ENCODE assay signal across 8 mouse cellular contexts in the genomic region with DNA sequence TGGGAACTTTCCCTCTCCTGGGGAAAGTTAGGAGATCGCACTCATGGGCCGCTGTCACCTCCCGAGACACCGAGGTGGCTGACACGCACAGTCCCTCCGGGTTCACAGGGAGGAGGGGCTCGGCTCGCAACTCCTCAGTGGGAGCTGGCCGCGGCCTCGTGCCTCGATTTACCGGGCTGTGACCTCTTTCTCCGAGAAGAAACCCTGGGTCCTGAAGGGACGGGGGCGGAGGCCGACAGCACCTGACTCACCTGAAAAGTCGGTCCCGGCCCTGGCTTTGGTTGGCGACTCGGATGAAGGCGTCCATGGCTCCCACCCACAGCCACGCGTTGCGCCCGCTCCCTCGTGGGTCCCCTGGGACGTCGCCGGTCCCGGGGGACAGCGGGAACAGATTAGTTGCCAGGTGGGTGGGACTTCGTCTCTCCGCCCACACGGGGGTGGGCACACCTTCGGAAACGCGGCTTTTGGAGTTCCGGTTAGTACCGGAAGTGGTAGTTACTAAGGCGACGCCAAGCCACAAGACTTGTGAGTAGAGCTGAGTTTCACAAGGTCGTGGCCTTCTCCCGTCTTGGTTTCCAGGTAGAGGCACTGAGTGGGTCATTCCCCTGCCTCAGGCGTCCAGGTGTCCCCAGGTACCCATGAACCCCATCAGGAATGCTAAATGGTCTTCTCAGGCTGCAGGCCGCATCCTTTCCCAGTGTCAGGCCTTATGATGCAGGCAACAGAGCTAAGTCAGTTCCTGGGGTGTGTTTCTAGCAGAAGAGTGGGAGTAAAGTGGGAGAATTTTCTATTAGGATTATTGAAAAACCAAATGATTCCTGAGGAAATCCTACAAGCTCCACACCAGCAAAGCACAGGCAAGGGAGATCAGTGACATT. TPM values are rescaled to one million over a fixed set of nuclear protein-coding genes. Genes with fewer than 3 reads are reported as not detected.
DNase-seq lines count a peak whose midpoint lies in the region; ATAC-seq and TF ChIP-seq lines count a peak whose summit lies in the region.

A gene (minus strand): TSS at position 473 of the 878 bp plus-strand sequence.
A gene (plus strand): TSS at position 505 of the 878 bp plus-strand sequence.

- no peaks in the 10 kb centered on the region for H3K36me3 ChIP-seq in lung, embryonic 14.5 days (ENCODE audit: insufficient read depth)

- WGBS in lung, embryonic 14.5 days, result 2% methylated on average over 46 of the region's 46 CpGs

- H3K4me2 ChIP-seq in lung, embryonic 14.5 days, result peak within 1 kb of the TSS; percentile 99

- H3K27ac ChIP-seq in lung, embryonic 14.5 days (ENCODE audit: low read depth), result no peak within 1 kb of the TSS

- H3K27me3 ChIP-seq in lung, embryonic 14.5 days (ENCODE audit: insufficient read depth, low read length), result no peaks in the 10 kb centered on the region

- H3K4me1 ChIP-seq in lung, embryonic 14.5 days (ENCODE audit: insufficient read depth), result peaks cover 3% of the 10 kb centered on the region; the same call in 1 of the 2 replicates

- peak within 1 kb of the TSS; percentile 59 for H3K9ac ChIP-seq in lung, embryonic 14.5 days

- peak; percentile 76 for DNase-seq in MN1 (ENCODE audit: low spot score)
- peak; percentile 72 for DNase-seq in cerebellum, adult 9-10 months
- peak; percentile 79 for DNase-seq in forelimb bud, embryonic 11.5 days (ENCODE audit: low read depth, low spot score)
- DNase-seq in layer of hippocampus, adult 8-10 months (ENCODE audit: low spot score in 2 of 2), result peak; percentile 67 to 76
- peak; percentile 94 for DNase-seq in lung, embryonic 14.5 days
- DNase-seq in testis, postnatal 14 days (ENCODE audit: low spot score), result peak; percentile 88

- H3K9me3 ChIP-seq in lung, embryonic 14.5 days (ENCODE audit: low read depth, low read length), result no peaks in the 10 kb centered on the region

- ATAC-seq in hematopoietic stem cell, adult 5-6 weeks (replicated peaks in 1 of 2; ENCODE audit: insufficient read depth in 1 of 2, low FRiP score in 2 of 2, low TSS enrichment in 1 of 2, low read depth in 1 of 2, poor library complexity in 2 of 2, severe bottlenecking in 2 of 2), result peak; percentile 81 to 94
- peak; percentile 92 for ATAC-seq in lung, embryonic 14.5 days (ENCODE audit: insufficient read depth)
- peak; percentile 75 for ATAC-seq in neutrophil, adult 5-6 weeks (ENCODE audit: extremely low read depth, insufficient number of reproducible peaks, low FRiP score, poor library complexity, severe bottlenecking)

- H3K4me3 ChIP-seq in lung, embryonic 14.5 days (ENCODE audit: low read depth, low read length), result peak within 1 kb of the TSS; percentile 71

- TF ChIP-seq CTCF in lung, embryonic 14.5 days (IDR thresholded peaks at IDR 0.05; ENCODE audit: low read depth), result peak; percentile 19; the same call in 1 of the 2 replicates

RNA-seq across cellular contexts. Expression of the first gene that starts in this region (rescaled TPM):
- 4.9 and 5.6 TPM in 2 replicates for total RNA-seq in hematopoietic stem cell, adult 5-6 weeks (2017)
- total RNA-seq in layer of hippocampus, adult 8-10 months (2022), result 10 to 100 TPM; 10.1 to 14.3 (median 10.6) TPM
- 12.0 and 12.1 TPM in 2 replicates for polyA plus RNA-seq in lung, embryonic 14.5 days (2014; fragmentation: Nextera tagmentation; extraction: Ambion mirVana)
- 0.37 TPM in 1 of 2 replicates, not detected in the other for total RNA-seq in neutrophil, adult 5-6 weeks (2017)

RNA-seq across cellular contexts. Expression of the second gene that starts in this region (rescaled TPM):
- not detected in 2 replicates for total RNA-seq in hematopoietic stem cell, adult 5-6 weeks (2017)
- total RNA-seq in layer of hippocampus, adult 8-10 months (2022), result under 1 TPM; 0.26 to 0.43 (median 0.39) TPM
- 0.16 and 0.17 TPM in 2 replicates for polyA plus RNA-seq in lung, embryonic 14.5 days (2014; fragmentation: Nextera tagmentation; extraction: Ambion mirVana)
- total RNA-seq in neutrophil, adult 5-6 weeks (2017), result not detected in 2 replicates

Comparison
In these comparisons a context has a peak if more than half of its experiments do, and no peak if none do; other contexts are left out.
1. Peak in ATAC-seq in neutrophil, adult 5-6 weeks; RNA of the genes that start here not detected or under 1 TPM.